Mouse (Mus musculus): ENCODE results near the gene Thoc5. TPM values are rescaled to one million over a fixed set of nuclear protein-coding genes. Genes with fewer than 3 reads are reported as not detected.
A peak's percentile ranks its signal among the peaks of the same experiment; 100 is the strongest.

Thoc5 gene
- polyA plus RNA-seq, 1 experiment from 2014 or later = 56.8 TPM

- DNase-seq (ENCODE audit: extremely low spot score, low spot score) = peak; percentile 83
- H3K4me3 ChIP-seq = peak within 1 kb of the TSS; percentile 87
- H3K36me3 ChIP-seq (replicated peaks) = peaks cover 22% of the 10 kb centered on the region
- peak within 1 kb of the TSS; percentile 92 for H3K27ac ChIP-seq
- no peaks in the 10 kb centered on the region for H3K27me3 ChIP-seq (ENCODE audit: poor library complexity, severe bottlenecking)
- peaks cover 17% of the 10 kb centered on the region for H3K4me1 ChIP-seq
- peaks cover 9% of the 10 kb centered on the region; the same call in 1 of the 2 replicates for H3K9me3 ChIP-seq
- 1% methylated on average over 30 of the region's 30 CpGs for WGBS
Measured at GRCm38 (mm10) chr11:4873755-4874475, 21.2 kb upstream of the Thoc5 start, which contains the start of gene Nipsnap1. Gene Nipsnap1, plus strand, starts transcription at chr11:4873951.

- Histone ChIP-seq H3K36me3 (replicated peaks) (peaks cover 22% of the 10 kb centered on the region), H3K4me1 (peaks cover 17% of the 10 kb centered on the region), H3K4me3 (peak overlapping the region; percentile 87), H3K27me3 (ENCODE audit: poor library complexity, severe bottlenecking) (no peaks in the 10 kb centered on the region), H3K27ac (peak overlapping the region; percentile 92), H3K9me3 (peaks cover 9% of the 10 kb centered on the region; the same call in 1 of the 2 replicates)
- 5% methylated on average over 10 of the region's 10 CpGs for WGBS
- peak; percentile 31 for DNase-seq (ENCODE audit: extremely low spot score, low spot score)
Measured at GRCm38 (mm10) chr11:4874551-4874950, 20.6 kb upstream of the Thoc5 start.

- WGBS = 85% methylated on average over 4 of the region's 4 CpGs
Measured at GRCm38 (mm10) chr11:4881087-4881486, 14.0 kb upstream of the Thoc5 start.

GRCm38 (mm10) chr11:4882892-4883627 is 12.1 kb upstream of the Thoc5 start:
- WGBS = 52% methylated on average over 14 of the region's 14 CpGs
- H3K4me3 ChIP-seq = no peak overlapping the region
- H3K27me3 ChIP-seq (ENCODE audit: poor library complexity, severe bottlenecking) = no peaks in the 10 kb centered on the region
- H3K27ac ChIP-seq = no peak overlapping the region
- peaks cover 55% of the 10 kb centered on the region for H3K36me3 ChIP-seq (replicated peaks)
- H3K4me1 ChIP-seq = peaks cover 9% of the 10 kb centered on the region; the same call in 1 of the 2 replicates
- no peaks in the 10 kb centered on the region for H3K9me3 ChIP-seq
- DNase-seq (ENCODE audit: extremely low spot score, low spot score) = no peak

More at GRCm38 (mm10) chr11:4881087-4881486, 14.0 kb upstream of the Thoc5 start:
- Histone ChIP-seq H3K9me3 (peaks cover 6% of the 10 kb centered on the region; the same call in 1 of the 2 replicates), H3K4me1 (peaks cover 9% of the 10 kb centered on the region; the same call in 1 of the 2 replicates), H3K27me3 (ENCODE audit: poor library complexity, severe bottlenecking) (no peaks in the 10 kb centered on the region), H3K4me3 (no peak overlapping the region), H3K27ac (no peak overlapping the region), H3K36me3 (replicated peaks) (peaks cover 51% of the 10 kb centered on the region)
- DNase-seq (ENCODE audit: extremely low spot score, low spot score) = no peak

GRCm38 (mm10) chr11:4885385-4885903 is 9.7 kb upstream of the Thoc5 start:
- H3K9me3 ChIP-seq = no peaks in the 10 kb centered on the region
- 85% methylated on average over 2 of the region's 2 CpGs for WGBS
- H3K36me3 ChIP-seq (replicated peaks) = peaks cover 76% of the 10 kb centered on the region
- H3K4me1 ChIP-seq = peaks cover 9% of the 10 kb centered on the region; the same call in 1 of the 2 replicates
- no peak overlapping the region for H3K27ac ChIP-seq
- peak; percentile 43 for DNase-seq (ENCODE audit: extremely low spot score, low spot score)
- no peaks in the 10 kb centered on the region for H3K27me3 ChIP-seq (ENCODE audit: poor library complexity, severe bottlenecking)
- no peak overlapping the region for H3K4me3 ChIP-seq

- DNase-seq (ENCODE audit: extremely low spot score, low spot score) = no peak
- Histone ChIP-seq H3K27me3 (ENCODE audit: poor library complexity, severe bottlenecking) (no peaks in the 10 kb centered on the region), H3K36me3 (replicated peaks) (peaks cover 88% of the 10 kb centered on the region), H3K27ac (no peak overlapping the region), H3K4me1 (peaks cover 9% of the 10 kb centered on the region; the same call in 1 of the 2 replicates), H3K9me3 (no peaks in the 10 kb centered on the region), H3K4me3 (no peak overlapping the region)
- WGBS = 93% methylated on average over 3 of the region's 3 CpGs
Measured at GRCm38 (mm10) chr11:4886987-4887386, 8.1 kb upstream of the Thoc5 start.

- Histone ChIP-seq H3K27ac (no peak overlapping the region), H3K36me3 (replicated peaks) (peaks cover 80% of the 10 kb centered on the region), H3K4me1 (peaks cover 8% of the 10 kb centered on the region), H3K9me3 (no peaks in the 10 kb centered on the region), H3K4me3 (no peak overlapping the region), H3K27me3 (ENCODE audit: poor library complexity, severe bottlenecking) (no peaks in the 10 kb centered on the region)
- DNase-seq (ENCODE audit: extremely low spot score, low spot score) = no peak
- 72% methylated on average over 5 of the region's 5 CpGs for WGBS
Measured at GRCm38 (mm10) chr11:4900437-4900836, 5.3 kb downstream of the Thoc5 start.

- Histone ChIP-seq H3K27ac (no peak overlapping the region), H3K4me1 (no peaks in the 10 kb centered on the region), H3K27me3 (ENCODE audit: poor library complexity, severe bottlenecking) (no peaks in the 10 kb centered on the region), H3K36me3 (replicated peaks) (peaks cover 89% of the 10 kb centered on the region), H3K4me3 (no peak overlapping the region), H3K9me3 (no peaks in the 10 kb centered on the region)
- DNase-seq (ENCODE audit: extremely low spot score, low spot score) = no peak
- WGBS = 79% methylated on average over 6 of the region's 6 CpGs
Measured at GRCm38 (mm10) chr11:4901956-4902355, 6.8 kb downstream of the Thoc5 start.

- Histone ChIP-seq H3K27me3 (ENCODE audit: poor library complexity, severe bottlenecking) (no peaks in the 10 kb centered on the region), H3K27ac (no peak overlapping the region), H3K9me3 (no peaks in the 10 kb centered on the region), H3K4me1 (no peaks in the 10 kb centered on the region), H3K4me3 (no peak overlapping the region), H3K36me3 (replicated peaks) (peaks cover 90% of the 10 kb centered on the region)
- DNase-seq (ENCODE audit: extremely low spot score, low spot score) = no peak
- WGBS = 93% methylated on average over 6 of the region's 6 CpGs
Measured at GRCm38 (mm10) chr11:4906231-4906630, 11.1 kb downstream of the Thoc5 start.

- Histone ChIP-seq H3K36me3 (replicated peaks) (peaks cover 99% of the 10 kb centered on the region), H3K9me3 (no peaks in the 10 kb centered on the region), H3K4me3 (no peak overlapping the region), H3K27me3 (ENCODE audit: poor library complexity, severe bottlenecking) (no peaks in the 10 kb centered on the region), H3K4me1 (no peaks in the 10 kb centered on the region), H3K27ac (no peak overlapping the region)
- peak; percentile 54 for DNase-seq (ENCODE audit: extremely low spot score, low spot score)
- WGBS = 48% methylated on average over 1 of the region's 1 CpGs
Measured at GRCm38 (mm10) chr11:4916068-4916467, 20.9 kb downstream of the Thoc5 start.

GRCm38 (mm10) chr11:4921281-4921680 is 26.2 kb downstream of the Thoc5 start:
- no peak for DNase-seq (ENCODE audit: extremely low spot score, low spot score)
- Histone ChIP-seq H3K27me3 (ENCODE audit: poor library complexity, severe bottlenecking) (no peaks in the 10 kb centered on the region), H3K36me3 (replicated peaks) (peaks cover 100% of the 10 kb centered on the region), H3K9me3 (no peaks in the 10 kb centered on the region), H3K4me1 (no peaks in the 10 kb centered on the region), H3K27ac (no peak overlapping the region), H3K4me3 (no peak overlapping the region)
- 86% methylated on average over 2 of the region's 2 CpGs for WGBS

- H3K4me3 ChIP-seq = no peak overlapping the region
- DNase-seq (ENCODE audit: extremely low spot score, low spot score) = no peak
- H3K27me3 ChIP-seq (ENCODE audit: poor library complexity, severe bottlenecking) = no peaks in the 10 kb centered on the region
- no peaks in the 10 kb centered on the region for H3K4me1 ChIP-seq
- 90% methylated on average over 7 of the region's 7 CpGs for WGBS
- H3K27ac ChIP-seq = no peak overlapping the region
- H3K36me3 ChIP-seq (replicated peaks) = peaks cover 100% of the 10 kb centered on the region
- H3K9me3 ChIP-seq = no peaks in the 10 kb centered on the region
Measured at GRCm38 (mm10) chr11:4921751-4922150, 26.6 kb downstream of the Thoc5 start.

- no peaks in the 10 kb centered on the region for H3K27me3 ChIP-seq (ENCODE audit: poor library complexity, severe bottlenecking)
- WGBS = 96% methylated on average over 3 of the region's 3 CpGs
- peaks cover 90% of the 10 kb centered on the region for H3K36me3 ChIP-seq (replicated peaks)
Measured at GRCm38 (mm10) chr11:4927224-4927623, 32.1 kb downstream of the Thoc5 start.

More at GRCm38 (mm10) chr11:4927224-4927623, 32.1 kb downstream of the Thoc5 start:
- Histone ChIP-seq H3K27ac (no peak overlapping the region), H3K4me3 (no peak overlapping the region), H3K9me3 (no peaks in the 10 kb centered on the region), H3K4me1 (peaks cover 13% of the 10 kb centered on the region; the same call in 1 of the 2 replicates)
- DNase-seq (ENCODE audit: extremely low spot score, low spot score) = no peak

All from forebrain, embryonic 10.5 days (tissue).